Mouse (Mus musculus): ENCODE data around the gene Nsun2. TPM values are rescaled to one million over a fixed set of nuclear protein-coding genes. Genes with fewer than 3 reads are reported as not detected.

The Nsun2 gene
- polyA plus RNA-seq, 2 experiments: 102 to 134 TPM

DNA sequence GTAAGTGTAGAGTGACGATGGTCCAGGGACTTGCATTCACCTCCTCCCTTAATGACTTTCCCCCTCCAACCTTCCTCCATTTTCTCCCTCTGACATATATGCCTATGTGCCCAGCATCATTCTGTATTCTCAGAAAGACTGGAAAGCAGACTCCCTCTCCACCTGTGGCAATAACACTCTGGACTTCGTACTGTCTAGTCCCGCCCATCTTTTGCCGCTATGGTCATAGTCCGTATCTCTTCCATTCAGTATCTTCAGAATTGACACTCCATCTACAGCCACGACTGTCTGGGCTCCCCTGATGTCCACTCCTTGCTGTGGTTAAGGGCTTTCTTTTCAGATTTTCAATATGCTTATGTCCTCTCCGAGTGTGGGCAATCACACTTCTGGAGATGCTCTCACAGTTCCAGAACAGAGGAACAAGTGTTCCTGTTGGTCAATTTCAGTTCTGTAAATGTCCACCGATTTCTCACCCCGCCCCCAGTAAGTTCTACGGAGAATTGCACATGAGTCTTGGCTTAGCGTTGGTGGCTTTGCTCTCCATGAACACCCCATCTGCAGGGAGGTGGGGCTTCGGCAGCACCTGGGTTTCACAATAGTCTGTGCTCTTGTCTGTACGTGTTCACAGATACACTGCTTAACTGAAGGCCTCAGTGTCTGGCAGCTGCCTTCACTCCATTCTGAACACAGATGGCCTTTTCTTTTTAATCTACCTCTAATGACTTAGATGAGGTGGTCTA lies 111.1 kb downstream of the Nsun2 start:
- 75% methylated on average over 13 of the region's 13 CpGs for WGBS
- no peaks in the 10 kb centered on the region for H3K27me3 ChIP-seq (ENCODE audit: control insufficient read depth, insufficient read depth, low read length)
- ATAC-seq (ENCODE audit: low FRiP score, low read depth): no peak
- H3K27ac ChIP-seq (replicated peaks; ENCODE audit: low read depth, low read length): no peak overlapping the region
- H3K4me3 ChIP-seq (replicated peaks; ENCODE audit: low read length): no peak overlapping the region
- no peaks in the 10 kb centered on the region for H3K4me1 ChIP-seq (ENCODE audit: control insufficient read depth, insufficient read depth, low read length)
- no peak overlapping the region for H3K4me2 ChIP-seq (replicated peaks; ENCODE audit: low read depth, low read length, severe bottlenecking)
- no peak overlapping the region for H3K9ac ChIP-seq (ENCODE audit: low read depth, low read length, severe bottlenecking)
- H3K9me3 ChIP-seq (ENCODE audit: control insufficient read depth, low read length): no peaks in the 10 kb centered on the region
- no peak for TF ChIP-seq POLR2A (IDR thresholded peaks at IDR 0.05; ENCODE audit: borderline replicate concordance, extremely low read depth, insufficient read depth, insufficient read length)
- H3K36me3 ChIP-seq (ENCODE audit: control insufficient read depth, insufficient read depth, low read length): peaks cover 6% of the 10 kb centered on the region; the same call in 1 of the 2 replicates
- DNase-seq (ENCODE audit: low spot score): no peak

- Histone ChIP-seq H3K27ac (replicated peaks; ENCODE audit: low read depth, low read length) (no peak overlapping the region), H3K9me3 (ENCODE audit: control insufficient read depth, low read length) (no peaks in the 10 kb centered on the region), H3K9ac (ENCODE audit: low read depth, low read length, severe bottlenecking) (no peak overlapping the region), H3K4me2 (replicated peaks; ENCODE audit: low read depth, low read length, severe bottlenecking) (no peak overlapping the region), H3K36me3 (ENCODE audit: control insufficient read depth, insufficient read depth, low read length) (no peaks in the 10 kb centered on the region), H3K27me3 (ENCODE audit: control insufficient read depth, insufficient read depth, low read length) (no peaks in the 10 kb centered on the region), H3K4me1 (ENCODE audit: control insufficient read depth, insufficient read depth, low read length) (no peaks in the 10 kb centered on the region), H3K4me3 (replicated peaks; ENCODE audit: low read length) (no peak overlapping the region)
- DNase-seq (ENCODE audit: low spot score) (no peak), ATAC-seq (ENCODE audit: low FRiP score, low read depth) (no peak)
- 61% methylated on average over 13 of the region's 13 CpGs for WGBS
- TF ChIP-seq POLR2A (IDR thresholded peaks at IDR 0.05; ENCODE audit: borderline replicate concordance, extremely low read depth, insufficient read depth, insufficient read length): no peak
Measured at GRCm38 (mm10) chr13:69645694-69646423, 112.3 kb downstream of the Nsun2 start.

DNA sequence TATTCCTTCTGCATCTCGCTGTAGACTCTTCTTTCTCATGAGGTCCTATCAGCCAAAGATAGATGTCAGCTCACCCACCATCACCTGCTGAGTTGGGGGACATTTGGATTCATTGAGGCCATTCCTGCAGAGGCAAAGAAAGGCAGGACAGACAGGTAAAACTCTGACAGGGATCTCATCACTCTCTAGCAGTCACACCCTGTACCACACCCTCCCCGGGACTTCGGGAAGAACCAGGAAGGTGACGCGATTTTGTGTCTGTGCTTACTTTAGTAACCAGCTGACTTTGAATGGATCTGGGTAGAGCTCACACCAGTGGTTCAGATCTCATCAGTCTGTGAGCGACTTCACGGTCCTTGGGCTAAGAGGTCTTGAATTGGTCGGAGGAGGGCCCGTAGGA lies 112.9 kb downstream of the Nsun2 start:
- no peak overlapping the region for H3K27ac ChIP-seq (replicated peaks; ENCODE audit: low read depth, low read length)
- WGBS: 83% methylated on average over 9 of the region's 9 CpGs

GRCm38 (mm10) chr13:69654508-69654907 lies 121.0 kb downstream of the Nsun2 start:
- H3K9me3 ChIP-seq (ENCODE audit: control insufficient read depth, low read length): no peaks in the 10 kb centered on the region
- H3K36me3 ChIP-seq (ENCODE audit: control insufficient read depth, insufficient read depth, low read length): no peaks in the 10 kb centered on the region
- DNase-seq (ENCODE audit: low spot score) (no peak), ATAC-seq (ENCODE audit: low FRiP score, low read depth) (no peak)
- no peak overlapping the region for H3K27ac ChIP-seq (replicated peaks; ENCODE audit: low read depth, low read length)
- no peak overlapping the region for H3K4me3 ChIP-seq (replicated peaks; ENCODE audit: low read length)
- WGBS: 63% methylated on average over 3 of the region's 3 CpGs
- TF ChIP-seq POLR2A (IDR thresholded peaks at IDR 0.05; ENCODE audit: borderline replicate concordance, extremely low read depth, insufficient read depth, insufficient read length): no peak
- H3K27me3 ChIP-seq (ENCODE audit: control insufficient read depth, insufficient read depth, low read length): no peaks in the 10 kb centered on the region
- no peak overlapping the region for H3K9ac ChIP-seq (ENCODE audit: low read depth, low read length, severe bottlenecking)
- no peaks in the 10 kb centered on the region for H3K4me1 ChIP-seq (ENCODE audit: control insufficient read depth, insufficient read depth, low read length)
- H3K4me2 ChIP-seq (replicated peaks; ENCODE audit: low read depth, low read length, severe bottlenecking): no peak overlapping the region

More for the DNA sequence above, 112.9 kb downstream of the Nsun2 start:
- ATAC-seq (ENCODE audit: low FRiP score, low read depth) (no peak), DNase-seq (ENCODE audit: low spot score) (no peak)
- Histone ChIP-seq H3K4me3 (replicated peaks; ENCODE audit: low read length) (no peak overlapping the region), H3K4me2 (replicated peaks; ENCODE audit: low read depth, low read length, severe bottlenecking) (no peak overlapping the region), H3K4me1 (ENCODE audit: control insufficient read depth, insufficient read depth, low read length) (no peaks in the 10 kb centered on the region), H3K9me3 (ENCODE audit: control insufficient read depth, low read length) (no peaks in the 10 kb centered on the region), H3K36me3 (ENCODE audit: control insufficient read depth, insufficient read depth, low read length) (no peaks in the 10 kb centered on the region), H3K9ac (ENCODE audit: low read depth, low read length, severe bottlenecking) (no peak overlapping the region), H3K27me3 (ENCODE audit: control insufficient read depth, insufficient read depth, low read length) (no peaks in the 10 kb centered on the region)
- no peak for TF ChIP-seq POLR2A (IDR thresholded peaks at IDR 0.05; ENCODE audit: borderline replicate concordance, extremely low read depth, insufficient read depth, insufficient read length)

DNA sequence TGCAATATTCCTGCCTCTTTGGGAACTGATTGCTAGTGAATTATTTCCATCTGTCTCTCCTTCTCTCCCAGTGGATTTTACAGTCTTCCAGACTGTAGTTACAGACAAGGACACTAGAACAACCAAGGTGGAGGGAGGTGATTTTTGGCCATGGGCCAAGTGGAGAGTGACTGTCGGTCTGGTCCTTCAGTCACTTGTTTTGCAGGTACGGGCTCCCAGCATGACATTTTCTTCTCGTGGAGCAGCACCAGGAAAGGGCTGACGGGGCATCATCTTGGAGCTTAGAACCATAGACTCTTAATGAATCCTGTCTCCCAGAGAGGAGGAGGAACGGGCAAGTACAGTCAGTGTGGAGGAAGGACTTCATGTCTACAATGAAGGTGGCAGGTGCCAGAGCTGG lies 138.6 kb downstream of the Nsun2 start:
- Histone ChIP-seq H3K4me1 (ENCODE audit: control insufficient read depth, insufficient read depth, low read length) (no peaks in the 10 kb centered on the region), H3K4me2 (replicated peaks; ENCODE audit: low read depth, low read length, severe bottlenecking) (no peak overlapping the region), H3K27me3 (ENCODE audit: control insufficient read depth, insufficient read depth, low read length) (no peaks in the 10 kb centered on the region), H3K9ac (ENCODE audit: low read depth, low read length, severe bottlenecking) (no peak overlapping the region), H3K36me3 (ENCODE audit: control insufficient read depth, insufficient read depth, low read length) (no peaks in the 10 kb centered on the region), H3K9me3 (ENCODE audit: control insufficient read depth, low read length) (no peaks in the 10 kb centered on the region), H3K27ac (replicated peaks; ENCODE audit: low read depth, low read length) (no peak overlapping the region), H3K4me3 (replicated peaks; ENCODE audit: low read length) (no peak overlapping the region)
- no peak for TF ChIP-seq POLR2A (IDR thresholded peaks at IDR 0.05; ENCODE audit: borderline replicate concordance, extremely low read depth, insufficient read depth, insufficient read length)
- 79% methylated on average over 5 of the region's 5 CpGs for WGBS
- ATAC-seq (ENCODE audit: low FRiP score, low read depth) (no peak), DNase-seq (ENCODE audit: low spot score) (no peak)

Data from limb, embryonic 14.5 days (tissue).